Mouse (Mus musculus) liver, embryonic 14.5 days (tissue): ENCODE data around the gene A930017K11Rik. TPM values are rescaled to one million over a fixed set of nuclear protein-coding genes. Genes with fewer than 3 reads are reported as not detected.

Source experiments
- ATAC-seq: fragments of 200-750 bp; cut with Nextera tagmentation; 2 replicates; pipeline ENCODE4 v1.8.0; 2017; ENCODE audit warnings: moderate number of reproducible peaks, mild to moderate bottlenecking, moderate library complexity; ENCODE audit not compliant: insufficient read depth
- DNase-seq, 3 experiments: peaks; one replicate each; pipeline ENCODE4 v3.0.0-alpha.2; 2012 to 2013; ENCODE audit warnings: low read depth in 3 of 3, low spot score in 3 of 3
- H3K27ac ChIP-seq: fragments of 300-500 bp; sonication (generic); 2 replicates; pipeline ENCODE4 v1.5.1; 2014; ENCODE audit warnings: moderate library complexity, mild to moderate bottlenecking, control low read depth, inconsistent platforms
- H3K27me3 ChIP-seq: fragments of 300-500 bp; sonication (generic); 2 replicates; pipeline ENCODE4 v1.6.1; 2014; ENCODE audit warnings: mild to moderate bottlenecking, low read length, moderate library complexity; ENCODE audit not compliant: control insufficient read depth, insufficient read depth
- H3K36me3 ChIP-seq: fragments of 300-500 bp; sonication (generic); replicated peaks from 2 replicates; pipeline ENCODE4 v1.6.1; 2014; ENCODE audit warnings: low read depth; ENCODE audit not compliant: control insufficient read depth, insufficient read depth
- H3K4me1 ChIP-seq, 2 experiments: fragments of 200-500 bp in 1 of 2; fragments of 300-500 bp in 1 of 2; sonication (generic) in 1 of 2; replicated peaks; 2 replicates each; pipeline ENCODE4 v1.6.1; 2012 to 2014; ENCODE audit warnings: antibody characterized with exemption in 1 of 2, inconsistent platforms in 1 of 2, low read length in 1 of 2; ENCODE audit not compliant: control insufficient read depth in 2 of 2, insufficient read depth in 2 of 2
- H3K4me2 ChIP-seq: fragments of 300-500 bp; sonication (generic); 2 replicates; pipeline ENCODE4 v1.6.1; 2014; ENCODE audit warnings: low read depth, mild to moderate bottlenecking, control low read depth, moderate library complexity
- H3K4me3 ChIP-seq, 2 experiments: fragments of 200-500 bp in 1 of 2; fragments of 300-500 bp in 1 of 2; sonication (generic) in 1 of 2; 2 replicates each; pipeline ENCODE4 v1.5.1; 2012 to 2014; ENCODE audit warnings: low read depth in 2 of 2, low read length in 2 of 2, mild to moderate bottlenecking in 2 of 2, control low read depth in 1 of 2, inconsistent platforms in 1 of 2, moderate library complexity in 1 of 2; ENCODE audit not compliant: insufficient read depth in 1 of 2
- H3K9ac ChIP-seq: fragments of 300-500 bp; sonication (generic); replicated peaks from 2 replicates; pipeline ENCODE4 v1.6.1; 2014; ENCODE audit warnings: mild to moderate bottlenecking, control low read depth, moderate library complexity
- H3K9me3 ChIP-seq: fragments of 300-500 bp; sonication (generic); 2 replicates; pipeline ENCODE4 v1.6.1; 2016; ENCODE audit warnings: low read length, mixed read lengths; ENCODE audit not compliant: control insufficient read depth
- CTCF ChIP-seq: IDR thresholded peaks from 2 replicates; pipeline ENCODE4 v1.5.1; 2016; ENCODE audit warnings: antibody characterized with exemption, low read depth, control low read depth
- EP300 ChIP-seq: IDR thresholded peaks from 2 replicates; pipeline ENCODE4 v1.6.1; 2016; ENCODE audit warnings: antibody characterized with exemption, low read depth
- WGBS: fragments of 180-500 bp; shearing (Covaris S2); extraction: QIAGEN DNeasy Blood & Tissue Kit; methylation state at CpG from one replicate; pipeline ENCODE4 v1.1.7; 2014; ENCODE audit not compliant: insufficient replicate concordance; 5-methylcytosine and 5-hydroxymethylcytosine counted together
- polyA plus RNA-seq, 2 experiments: library from polyadenylated mRNA; depleted of rRNA in 1 of 2; stranded (reverse) in 1 of 2; unstranded in 1 of 2; fragments of >200 nt; fragmentation: Nextera tagmentation in 1 of 2; extraction: Ambion mirVana in 1 of 2; gene quantifications; 2 replicates each; pipeline versions ENCODE4 v1.2.1 to v1.2.3; 2012 to 2014

The A930017K11Rik gene
- polyA plus RNA-seq, 2 experiments, result 0.13 to 0.16 TPM

GRCm38 (mm10) chr17:25980854-25981253, 28.5 kb upstream of the A930017K11Rik start:
- no peak for ATAC-seq
- H3K9me3 ChIP-seq, result no peaks in the 10 kb centered on the region
- H3K36me3 ChIP-seq, result no peaks in the 10 kb centered on the region
- DNase-seq, result no peak
- H3K27me3 ChIP-seq, result no peaks in the 10 kb centered on the region
- no peak overlapping the region for H3K9ac ChIP-seq
- H3K4me3 ChIP-seq, result no peak overlapping the region
- H3K4me2 ChIP-seq, result no peak overlapping the region
- TF ChIP-seq CTCF (no peak), EP300 (no peak)
- 81% methylated on average over 5 of the region's 5 CpGs for WGBS
- no peak overlapping the region for H3K27ac ChIP-seq
- H3K4me1 ChIP-seq, result peaks cover 17 to 33% of the 10 kb centered on the region in 2 experiments

GRCm38 (mm10) chr17:25979829-25980738, 27.7 kb upstream of the A930017K11Rik start:
- Histone ChIP-seq H3K36me3 (no peaks in the 10 kb centered on the region), H3K4me3 (no peak overlapping the region), H3K27me3 (no peaks in the 10 kb centered on the region), H3K27ac (no peak overlapping the region), H3K4me1 (peaks cover 17 to 33% of the 10 kb centered on the region in 2 experiments), H3K9ac (no peak overlapping the region), H3K4me2 (no peak overlapping the region), H3K9me3 (no peaks in the 10 kb centered on the region)
- WGBS, result 69% methylated on average over 5 of the region's 5 CpGs
- ATAC-seq (no peak), DNase-seq (no peak)
- TF ChIP-seq EP300 (no peak), CTCF (no peak)

GRCm38 (mm10) chr17:25970954-25971707, 18.8 kb upstream of the A930017K11Rik start:
- TF ChIP-seq EP300 (no peak), CTCF (no peak)
- 72% methylated on average over 4 of the region's 4 CpGs for WGBS
- Histone ChIP-seq H3K9me3 (no peaks in the 10 kb centered on the region), H3K4me1 (peaks cover 14 to 15% of the 10 kb centered on the region in 2 experiments), H3K4me2 (0 out of 2 replicates have a peak overlapping the region, but pooled peaks have one; percentile 1), H3K9ac (peak overlapping the region; percentile 18; the same call in 1 of the 2 replicates), H3K36me3 (no peaks in the 10 kb centered on the region), H3K4me3 (no peak overlapping the region), H3K27ac (no peak overlapping the region), H3K27me3 (no peaks in the 10 kb centered on the region)
- ATAC-seq (no peak), DNase-seq (no peak)

GRCm38 (mm10) chr17:25970448-25970847, 18.1 kb upstream of the A930017K11Rik start:
- TF ChIP-seq CTCF, result peak; percentile 49; the same call in 1 of the 2 replicates
- TF ChIP-seq EP300, result no peak
- WGBS, result 87% methylated on average over 9 of the region's 9 CpGs
- H3K4me1 ChIP-seq, result peaks cover 14 to 15% of the 10 kb centered on the region in 2 experiments
- H3K9ac ChIP-seq, result peak overlapping the region; percentile 18; the same call in 1 of the 2 replicates
- H3K27me3 ChIP-seq, result no peaks in the 10 kb centered on the region
- no peak overlapping the region for H3K4me3 ChIP-seq
- H3K4me2 ChIP-seq, result 0 out of 2 replicates have a peak overlapping the region, but pooled peaks have one; percentile 1
- no peak for ATAC-seq
- H3K27ac ChIP-seq, result peak overlapping the region; percentile 33; the same call in 1 of the 2 replicates
- DNase-seq, result no peak
- no peaks in the 10 kb centered on the region for H3K36me3 ChIP-seq
- H3K9me3 ChIP-seq, result no peaks in the 10 kb centered on the region

- ATAC-seq, result peak; percentile 66
- TF ChIP-seq CTCF (no peak), EP300 (no peak)
- H3K4me1 ChIP-seq, result peaks cover 18 to 19% of the 10 kb centered on the region in 2 experiments
- peak overlapping the region; percentile 38 for H3K27ac ChIP-seq
- no peaks in the 10 kb centered on the region for H3K9me3 ChIP-seq
- no peaks in the 10 kb centered on the region for H3K27me3 ChIP-seq
- peaks cover 9% of the 10 kb centered on the region; the same call in 1 of the 2 replicates for H3K36me3 ChIP-seq
- H3K4me3 ChIP-seq, result no peak overlapping the region
- no peak overlapping the region for H3K4me2 ChIP-seq
- H3K9ac ChIP-seq, result peak overlapping the region; percentile 16; the same call in 1 of the 2 replicates
- 17% methylated on average over 1 of the region's 1 CpGs for WGBS
- DNase-seq, result no peak
Measured at GRCm38 (mm10) chr17:25968176-25968575, 15.8 kb upstream of the A930017K11Rik start.
